Mouse (Mus musculus) forebrain, embryonic 12.5 days (tissue): ENCODE measurements around the gene Neurl1b. TPM values are rescaled to one million over a fixed set of nuclear protein-coding genes. Genes with fewer than 3 reads are reported as not detected.

Experiments
- ATAC-seq: fragments of 200-750 bp; cut with Nextera tagmentation; 2 replicates; pipeline ENCODE4 v1.8.0; 2017; ENCODE audit warnings: moderate TSS enrichment; ENCODE audit not compliant: low FRiP score
- H3K27ac ChIP-seq: fragments of 300-500 bp; sonication (generic); 2 replicates; pipeline ENCODE4 v1.5.1; 2016; ENCODE audit warnings: mild to moderate bottlenecking
- H3K27me3 ChIP-seq: fragments of 300-500 bp; sonication (generic); 2 replicates; pipeline ENCODE4 v1.6.1; 2016; ENCODE audit warnings: mild to moderate bottlenecking
- H3K36me3 ChIP-seq: fragments of 300-500 bp; sonication (generic); replicated peaks from 2 replicates; pipeline ENCODE4 v1.6.1; 2016; ENCODE audit warnings: mild to moderate bottlenecking
- H3K4me1 ChIP-seq: fragments of 300-500 bp; sonication (generic); 2 replicates; pipeline ENCODE4 v1.6.1; 2016
- H3K4me2 ChIP-seq: fragments of 300-500 bp; sonication (generic); 2 replicates; pipeline ENCODE4 v1.6.1; 2016; ENCODE audit warnings: mild to moderate bottlenecking, moderate library complexity
- H3K4me3 ChIP-seq: fragments of 300-500 bp; sonication (generic); replicated peaks from 2 replicates; pipeline ENCODE4 v1.5.1; 2016; ENCODE audit warnings: mild to moderate bottlenecking
- H3K9ac ChIP-seq: fragments of 300-500 bp; sonication (generic); 2 replicates; pipeline ENCODE4 v1.6.1; 2016; ENCODE audit warnings: mild to moderate bottlenecking
- H3K9me3 ChIP-seq: fragments of 300-500 bp; sonication (generic); 2 replicates; pipeline ENCODE4 v1.6.1; 2016
- WGBS: fragments of 180-500 bp; shearing (Covaris S2); methylation state at CpG from one replicate; pipeline ENCODE4 v1.1.7; 2016; 5-methylcytosine and 5-hydroxymethylcytosine counted together
- polyA plus RNA-seq: library from polyadenylated mRNA; unstranded; fragments of >200 nt; fragmentation: Nextera tagmentation; extraction: Ambion mirVana; gene quantifications from 2 replicates; pipeline ENCODE4 v1.2.1, GENCODE M21; 2016

The Neurl1b gene
- polyA plus RNA-seq = 0.57 and 0.72 TPM in 2 replicates

GRCm38 (mm10) chr17:26414523-26415354 lies at the start of gene Neurl1b:
Gene Neurl1b, plus strand, starts transcription at chr17:26414829.
- Histone ChIP-seq H3K27me3 (peaks cover 74% of the 10 kb centered on the region), H3K4me1 (peaks cover 21% of the 10 kb centered on the region), H3K27ac (no peak within 1 kb of the TSS), H3K4me2 (peak within 1 kb of the TSS; percentile 97), H3K4me3 (peak within 1 kb of the TSS; percentile 75), H3K9ac (peak within 1 kb of the TSS; percentile 76), H3K9me3 (no peaks in the 10 kb centered on the region), H3K36me3 (no peaks in the 10 kb centered on the region)
- ATAC-seq = peak; percentile 71
- WGBS = under 1% methylated on average over 102 of the region's 105 CpGs

GRCm38 (mm10) chr17:26366792-26367191 lies 47.8 kb upstream of the Neurl1b start:
- H3K4me3 ChIP-seq = no peak overlapping the region
- H3K9ac ChIP-seq = no peak overlapping the region
- no peaks in the 10 kb centered on the region for H3K27me3 ChIP-seq
- H3K27ac ChIP-seq = no peak overlapping the region
- H3K9me3 ChIP-seq = no peaks in the 10 kb centered on the region
- WGBS = 89% methylated on average over 4 of the region's 4 CpGs
- H3K4me1 ChIP-seq = peaks cover 19% of the 10 kb centered on the region
- no peak for ATAC-seq
- H3K4me2 ChIP-seq = no peak overlapping the region
- no peaks in the 10 kb centered on the region for H3K36me3 ChIP-seq

- H3K9me3 ChIP-seq = no peaks in the 10 kb centered on the region
- ATAC-seq = no peak
- H3K27ac ChIP-seq = no peak overlapping the region
- WGBS = 73% methylated on average over 10 of the region's 10 CpGs
- H3K9ac ChIP-seq = no peak overlapping the region
- no peak overlapping the region for H3K4me2 ChIP-seq
- H3K36me3 ChIP-seq = no peaks in the 10 kb centered on the region
- no peaks in the 10 kb centered on the region for H3K27me3 ChIP-seq
- no peak overlapping the region for H3K4me3 ChIP-seq
- H3K4me1 ChIP-seq = peaks cover 12% of the 10 kb centered on the region
Measured at GRCm38 (mm10) chr17:26368336-26368992, 46.2 kb upstream of the Neurl1b start.

GRCm38 (mm10) chr17:26370521-26371245 lies 43.9 kb upstream of the Neurl1b start:
- 47% methylated on average over 9 of the region's 9 CpGs for WGBS
- no peaks in the 10 kb centered on the region for H3K4me1 ChIP-seq
- no peaks in the 10 kb centered on the region for H3K9me3 ChIP-seq
- H3K27me3 ChIP-seq = no peaks in the 10 kb centered on the region
- H3K9ac ChIP-seq = no peak overlapping the region
- H3K36me3 ChIP-seq = no peaks in the 10 kb centered on the region
- no peak overlapping the region for H3K4me2 ChIP-seq
- no peak for ATAC-seq
- H3K27ac ChIP-seq = no peak overlapping the region
- no peak overlapping the region for H3K4me3 ChIP-seq

GRCm38 (mm10) chr17:26371246-26371535 lies 43.4 kb upstream of the Neurl1b start:
- no peak overlapping the region for H3K27ac ChIP-seq
- no peak overlapping the region for H3K4me2 ChIP-seq
- no peaks in the 10 kb centered on the region for H3K4me1 ChIP-seq
- no peak for ATAC-seq
- WGBS = 68% methylated on average over 3 of the region's 3 CpGs
- no peaks in the 10 kb centered on the region for H3K9me3 ChIP-seq
- H3K4me3 ChIP-seq = no peak overlapping the region
- H3K27me3 ChIP-seq = no peaks in the 10 kb centered on the region
- no peaks in the 10 kb centered on the region for H3K36me3 ChIP-seq
- H3K9ac ChIP-seq = no peak overlapping the region

GRCm38 (mm10) chr17:26373211-26373610 lies 41.4 kb upstream of the Neurl1b start:
- Histone ChIP-seq H3K9me3 (no peaks in the 10 kb centered on the region), H3K27ac (no peak overlapping the region), H3K4me2 (no peak overlapping the region), H3K4me1 (no peaks in the 10 kb centered on the region), H3K4me3 (no peak overlapping the region), H3K36me3 (no peaks in the 10 kb centered on the region), H3K27me3 (no peaks in the 10 kb centered on the region), H3K9ac (no peak overlapping the region)
- ATAC-seq = no peak
- 83% methylated on average over 5 of the region's 5 CpGs for WGBS

GRCm38 (mm10) chr17:26376416-26376815 lies 38.2 kb upstream of the Neurl1b start:
- Histone ChIP-seq H3K27me3 (no peaks in the 10 kb centered on the region; the same call in 1 of the 2 replicates), H3K4me1 (peaks cover 14% of the 10 kb centered on the region), H3K9ac (no peak overlapping the region), H3K27ac (no peak overlapping the region), H3K4me3 (no peak overlapping the region), H3K4me2 (no peak overlapping the region), H3K36me3 (no peaks in the 10 kb centered on the region), H3K9me3 (no peaks in the 10 kb centered on the region)
- no peak for ATAC-seq
- WGBS = 85% methylated on average over 1 of the region's 1 CpGs

- Histone ChIP-seq H3K27ac (no peak overlapping the region), H3K36me3 (no peaks in the 10 kb centered on the region), H3K27me3 (no peaks in the 10 kb centered on the region; the same call in 1 of the 2 replicates), H3K9ac (no peak overlapping the region), H3K4me2 (no peak overlapping the region), H3K4me1 (peaks cover 18% of the 10 kb centered on the region), H3K4me3 (no peak overlapping the region), H3K9me3 (no peaks in the 10 kb centered on the region)
- no peak for ATAC-seq
- WGBS = 89% methylated on average over 4 of the region's 4 CpGs
Measured at GRCm38 (mm10) chr17:26376994-26377744, 37.5 kb upstream of the Neurl1b start.

GRCm38 (mm10) chr17:26380280-26380985 lies 34.2 kb upstream of the Neurl1b start:
- Histone ChIP-seq H3K36me3 (no peaks in the 10 kb centered on the region), H3K27ac (peak overlapping the region; percentile 66), H3K27me3 (no peaks in the 10 kb centered on the region; the same call in 1 of the 2 replicates), H3K9me3 (no peaks in the 10 kb centered on the region), H3K9ac (no peak overlapping the region), H3K4me1 (peaks cover 18% of the 10 kb centered on the region), H3K4me2 (peak overlapping the region; percentile 25; the same call in 1 of the 2 replicates), H3K4me3 (no peak overlapping the region)
- ATAC-seq = peak; percentile 39; the same call in 1 of the 2 replicates
- 39% methylated on average over 8 of the region's 8 CpGs for WGBS

- ATAC-seq = peak; percentile 57; the same call in 1 of the 2 replicates
- H3K4me2 ChIP-seq = peak overlapping the region; percentile 25
- H3K27me3 ChIP-seq = no peaks in the 10 kb centered on the region; the same call in 1 of the 2 replicates
- H3K9ac ChIP-seq = no peak overlapping the region
- peaks cover 18% of the 10 kb centered on the region for H3K4me1 ChIP-seq
- H3K4me3 ChIP-seq = no peak overlapping the region
- no peaks in the 10 kb centered on the region for H3K36me3 ChIP-seq
- no peaks in the 10 kb centered on the region for H3K9me3 ChIP-seq
- 37% methylated on average over 4 of the region's 4 CpGs for WGBS
- H3K27ac ChIP-seq = peak overlapping the region; percentile 66
Measured at GRCm38 (mm10) chr17:26380986-26381446, 33.6 kb upstream of the Neurl1b start.

GRCm38 (mm10) chr17:26381613-26382012 lies 33.0 kb upstream of the Neurl1b start:
- no peak for ATAC-seq
- Histone ChIP-seq H3K4me2 (no peak overlapping the region; the same call in 1 of the 2 replicates), H3K27ac (peak overlapping the region; percentile 66), H3K9ac (no peak overlapping the region), H3K4me1 (peaks cover 18% of the 10 kb centered on the region), H3K36me3 (no peaks in the 10 kb centered on the region), H3K27me3 (no peaks in the 10 kb centered on the region; the same call in 1 of the 2 replicates), H3K4me3 (no peak overlapping the region), H3K9me3 (no peaks in the 10 kb centered on the region)
- WGBS = 70% methylated on average over 5 of the region's 5 CpGs
